Mouse (Mus musculus) embryonic fibroblast, embryonic 13.5 days (primary cell): Measurements from ENCODE around the gene Bco2.

ENCODE experiments used
- CTCF ChIP-seq: IDR thresholded peaks from 2 replicates; pipeline ENCODE4 v1.5.1; 2011; ENCODE audit warnings: mild to moderate bottlenecking, control low read depth, low read length, moderate library complexity, borderline replicate concordance; ENCODE audit not compliant: insufficient read depth
- POLR2A ChIP-seq: IDR thresholded peaks from 2 replicates; pipeline ENCODE4 v1.6.1; 2011; ENCODE audit warnings: low read depth, mild to moderate bottlenecking, control low read depth, low read length, moderate library complexity

- TF ChIP-seq CTCF (no peak), POLR2A (no peak)
Observed at GRCm38 (mm10) chr9:50521562-50521961, 33.4 kb downstream of the Bco2 start.
